Mouse (Mus musculus) adrenal gland, adult 18-20 months (tissue): Measurements from ENCODE around the gene Phkb. TPM values are rescaled to one million over a fixed set of nuclear protein-coding genes. Genes with fewer than 3 reads are reported as not detected.

Experiments used
- DNase-seq, 2 experiments: peaks; one replicate each; pipeline ENCODE4 v3.0.0; 2021 to 2022; ENCODE audit warnings: low spot score in 2 of 2
- total RNA-seq, 2 experiments: library from RNA; stranded (reverse); gene quantifications; 1 replicate in 1 of 2; 2 replicates in 1 of 2; pipeline ENCODE4 v1.2.3; 2021

Gene Phkb
- total RNA-seq, 2 experiments from 2014 or later, result 60.3 to 66.4 TPM

DNA sequence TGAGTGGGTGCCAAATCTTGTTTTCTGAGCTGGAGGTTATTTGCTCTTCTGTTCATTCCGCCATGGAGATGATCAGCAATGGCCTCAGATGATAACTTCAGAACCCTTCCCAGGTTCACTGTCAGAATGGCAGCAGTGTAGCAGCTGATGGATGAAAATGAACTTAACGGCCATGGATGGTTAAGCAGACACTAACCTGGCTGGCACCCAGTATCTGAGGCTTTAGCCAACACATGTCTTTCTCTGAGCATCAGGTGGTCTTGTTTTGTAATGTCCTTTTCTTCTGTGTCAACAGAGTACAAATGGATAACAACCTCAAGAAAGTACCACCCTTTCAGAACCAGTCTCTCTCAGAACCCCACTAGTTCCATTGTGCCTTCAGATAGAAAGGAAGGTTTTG, 246.0 kb downstream of the Phkb start:
- no peak for DNase-seq

DNA sequence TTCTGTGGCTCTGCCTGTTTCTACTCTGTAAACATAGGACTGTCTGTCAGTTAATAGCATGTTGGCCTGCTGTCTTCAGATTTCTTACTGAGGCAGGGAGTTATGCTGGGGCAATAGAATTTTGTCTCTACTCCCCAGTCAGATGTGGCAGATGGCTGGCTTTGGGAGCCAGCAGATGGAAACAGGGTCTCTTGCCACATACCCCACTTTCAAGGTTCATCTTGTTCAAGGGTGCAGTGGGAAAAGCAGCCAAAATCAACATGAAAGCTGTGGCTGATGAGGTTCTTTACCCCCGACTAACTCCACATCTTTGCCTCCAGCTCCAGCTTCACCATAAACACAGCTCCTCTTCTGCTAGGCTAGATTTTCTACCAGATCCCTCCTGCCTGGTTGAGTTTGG, 246.7 kb downstream of the Phkb start:
- no peak for DNase-seq

DNA sequence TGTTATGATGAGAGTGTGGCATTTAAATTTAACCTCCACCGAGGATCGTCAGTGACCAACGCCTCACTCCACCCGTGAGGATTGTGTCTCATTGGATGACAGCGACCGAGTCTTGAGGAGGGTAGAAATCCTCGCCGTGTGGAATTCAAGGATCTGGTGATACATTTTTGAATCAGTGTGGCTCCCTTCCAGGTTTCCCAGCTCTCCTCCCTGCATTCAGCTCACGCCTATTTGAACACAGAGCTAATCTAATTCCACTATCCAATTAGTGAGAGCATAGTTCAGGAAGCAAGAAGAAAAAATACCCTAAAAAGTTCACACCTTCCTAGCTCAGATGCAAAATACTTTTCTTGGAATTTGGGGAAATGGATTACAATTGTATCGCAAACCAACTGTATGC, 249.9 kb downstream of the Phkb start:
- no peak for DNase-seq

Other genes starting within 250 kb of the Phkb start
- gene Neto2, start 140.0 kb upstream of the Phkb start, total RNA-seq, result 1 to 10 TPM; 4.4 TPM
- 10 to 100 TPM; 66.7 to 76.4 TPM for gene Itfg1, start within 50 bp of the Phkb start, total RNA-seq